Mouse (Mus musculus) limb, embryonic 14.5 days (tissue): Measurements from ENCODE around the gene Trim16. TPM values are rescaled to one million over a fixed set of nuclear protein-coding genes. Genes with fewer than 3 reads are reported as not detected.

Experiments
- ATAC-seq: fragments of 200-750 bp; cut with Nextera tagmentation; 2 replicates; pipeline ENCODE4 v1.8.0; 2017; ENCODE audit warnings: low read depth, moderate number of reproducible peaks, moderate TSS enrichment; ENCODE audit not compliant: low FRiP score
- DNase-seq: peaks from one replicate; pipeline ENCODE4 v3.0.0-alpha.2; 2015; ENCODE audit warnings: low spot score
- H3K27ac ChIP-seq: fragments of 300-500 bp; sonication (generic); replicated peaks from 2 replicates; pipeline ENCODE4 v1.5.1; 2014; ENCODE audit warnings: low read depth, mild to moderate bottlenecking, low read length, moderate library complexity, mixed read lengths
- H3K27me3 ChIP-seq: fragments of 300-500 bp; sonication (generic); 2 replicates; pipeline ENCODE4 v1.6.1; 2014; ENCODE audit warnings: low read length, mixed read lengths; ENCODE audit not compliant: control insufficient read depth, insufficient read depth
- H3K36me3 ChIP-seq: fragments of 300-500 bp; sonication (generic); 2 replicates; pipeline ENCODE4 v1.6.1; 2014; ENCODE audit warnings: mild to moderate bottlenecking, low read length, moderate library complexity, mixed read lengths; ENCODE audit not compliant: control insufficient read depth, insufficient read depth
- H3K4me1 ChIP-seq: fragments of 300-500 bp; sonication (generic); 2 replicates; pipeline ENCODE4 v1.6.1; 2014; ENCODE audit warnings: antibody characterized with exemption, low read length, mixed read lengths; ENCODE audit not compliant: control insufficient read depth, insufficient read depth
- H3K4me2 ChIP-seq: fragments of 300-500 bp; sonication (generic); replicated peaks from 2 replicates; pipeline ENCODE4 v1.6.1; 2014; ENCODE audit warnings: low read depth, mild to moderate bottlenecking, low read length, moderate library complexity; ENCODE audit not compliant: severe bottlenecking
- H3K4me3 ChIP-seq: fragments of 300-500 bp; sonication (generic); replicated peaks from 2 replicates; pipeline ENCODE4 v1.5.1; 2014; ENCODE audit warnings: low read length
- H3K9ac ChIP-seq: fragments of 300-500 bp; sonication (generic); 2 replicates; pipeline ENCODE4 v1.6.1; 2014; ENCODE audit warnings: mild to moderate bottlenecking, low read depth, low read length, moderate library complexity; ENCODE audit not compliant: severe bottlenecking
- H3K9me3 ChIP-seq: fragments of 300-500 bp; sonication (generic); 2 replicates; pipeline ENCODE4 v1.6.1; 2016; ENCODE audit warnings: low read length; ENCODE audit not compliant: control insufficient read depth
- POLR2A ChIP-seq: fragments of 200-500 bp; IDR thresholded peaks from 2 replicates; pipeline ENCODE4 v1.8.0; 2012; ENCODE audit warnings: inconsistent platforms, mild to moderate bottlenecking, moderate library complexity, borderline replicate concordance; ENCODE audit not compliant: insufficient read depth, insufficient read length; ENCODE audit errors: extremely low read depth
- WGBS: fragments of 180-500 bp; shearing (Covaris S2); extraction: QIAGEN DNeasy Blood & Tissue Kit; methylation state at CpG from one replicate; pipeline ENCODE4 v1.1.7; 2014; 5-methylcytosine and 5-hydroxymethylcytosine counted together
- polyA plus RNA-seq, 2 experiments: library from polyadenylated mRNA; depleted of rRNA in 1 of 2; stranded (reverse) in 1 of 2; unstranded in 1 of 2; fragments of >200 nt; fragmentation: Nextera tagmentation in 1 of 2; extraction: Ambion mirVana in 1 of 2; gene quantifications; 2 replicates each; pipeline versions ENCODE4 v1.2.1 to v1.2.3; 2012 to 2014

Trim16 gene
- polyA plus RNA-seq (2012; rRNA removed) = 14.3 and 16.2 TPM in 2 replicates
- 19.8 and 22.8 TPM in 2 replicates for polyA plus RNA-seq (2014; fragmentation: Nextera tagmentation; extraction: Ambion mirVana)

DNA sequence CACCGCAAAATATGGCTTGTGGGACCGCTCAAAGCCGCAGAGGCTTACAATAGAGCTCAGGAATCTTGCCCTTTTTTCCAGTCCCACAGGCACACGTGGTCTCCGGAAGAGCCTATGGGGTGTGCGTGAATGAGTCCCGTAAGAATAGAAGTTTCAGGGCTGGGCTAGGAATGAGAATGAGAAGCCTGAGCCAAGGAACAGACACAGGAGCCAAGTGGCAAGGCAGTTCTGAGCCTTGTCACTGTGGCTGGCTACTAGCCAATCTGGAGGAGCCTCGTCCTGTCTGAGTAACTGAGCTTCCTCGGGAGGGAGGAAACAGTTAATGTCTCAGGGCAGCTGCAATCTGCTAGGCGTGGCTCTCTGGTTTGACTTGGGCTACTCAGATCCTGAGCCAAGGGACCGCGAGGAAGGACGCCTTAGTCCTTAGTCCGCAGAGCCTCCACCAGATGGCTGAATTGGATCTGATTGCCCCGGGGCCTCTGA, at the start of gene Trim16:
Gene Trim16, plus strand, starts transcription at position 173 of the 483 bp plus-strand sequence.
- Histone ChIP-seq H3K27me3 (no peaks in the 10 kb centered on the region), H3K27ac (peak within 1 kb of the TSS; percentile 68), H3K9me3 (no peaks in the 10 kb centered on the region), H3K4me1 (peaks cover 32% of the 10 kb centered on the region), H3K9ac (peak within 1 kb of the TSS; percentile 53), H3K4me3 (peak within 1 kb of the TSS; percentile 45), H3K36me3 (no peaks in the 10 kb centered on the region), H3K4me2 (peak within 1 kb of the TSS; percentile 79)
- ATAC-seq (peak; percentile 89), DNase-seq (peak; percentile 83)
- 3% methylated on average over 15 of the region's 15 CpGs for WGBS
- peak; percentile 50; the same call in 1 of the 2 replicates for TF ChIP-seq POLR2A

DNA sequence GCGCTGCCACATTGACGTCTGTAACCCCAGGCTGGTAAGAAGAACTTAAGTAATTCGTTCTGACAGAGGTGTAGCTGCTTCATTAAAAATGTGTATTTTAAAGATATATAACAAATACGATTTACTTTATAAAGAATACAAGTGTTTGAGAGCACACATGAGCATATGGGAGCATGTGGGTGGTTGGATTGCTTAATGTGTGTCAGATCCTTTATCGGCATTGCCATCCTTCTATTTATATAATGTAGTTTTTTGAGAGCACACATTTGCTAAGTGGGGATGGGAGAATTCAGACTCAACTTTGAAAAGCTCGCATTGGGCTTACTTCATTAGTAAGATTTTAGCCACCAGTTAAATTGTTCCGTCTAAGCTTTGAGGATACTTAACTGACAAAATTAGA, 43.5 kb upstream of the Trim16 start:
- Histone ChIP-seq H3K36me3 (peaks cover 44% of the 10 kb centered on the region), H3K27ac (no peak overlapping the region), H3K4me2 (no peak overlapping the region), H3K9ac (no peak overlapping the region), H3K4me1 (no peaks in the 10 kb centered on the region), H3K27me3 (no peaks in the 10 kb centered on the region), H3K4me3 (no peak overlapping the region), H3K9me3 (peaks cover 57% of the 10 kb centered on the region)
- ATAC-seq (no peak), DNase-seq (no peak)
- TF ChIP-seq POLR2A = no peak
- 97% methylated on average over 7 of the region's 7 CpGs for WGBS

DNA sequence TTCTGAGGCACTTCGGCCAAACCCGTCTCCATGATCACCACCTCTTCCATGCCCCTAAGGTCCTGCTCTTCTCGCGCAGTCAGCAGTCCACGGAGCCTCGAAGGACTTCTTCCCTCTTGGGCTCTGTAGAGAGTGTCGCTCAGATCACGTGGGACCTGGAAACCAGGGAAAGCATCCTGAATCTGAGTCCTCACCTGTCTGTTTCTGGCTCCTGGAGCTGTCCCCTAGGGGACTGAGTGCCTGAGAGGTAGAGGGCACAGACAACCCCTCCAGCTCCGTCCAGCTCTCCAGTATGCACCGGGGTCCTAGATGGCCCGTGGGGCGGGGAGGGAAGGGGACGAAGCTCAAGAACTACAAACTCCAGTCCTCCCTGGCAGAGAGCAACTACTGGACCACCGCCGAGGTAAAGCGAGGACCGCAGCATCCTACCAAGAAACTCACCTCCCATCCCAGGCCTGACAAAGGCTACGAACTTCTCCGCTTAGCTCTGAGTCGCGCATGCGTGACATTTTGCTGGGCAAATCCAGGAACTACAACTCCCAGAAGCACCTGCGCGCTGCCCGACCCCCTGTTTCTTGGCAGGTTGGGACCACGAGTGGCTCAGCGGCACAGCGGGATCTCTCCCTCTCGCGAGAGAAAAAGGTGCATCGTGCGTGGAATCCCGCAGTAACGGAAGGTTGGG, 31.0 kb upstream of the Trim16 start, which contains the start of gene Zfp286:
Gene Zfp286, minus strand, starts transcription at position 528 of the 682 bp plus-strand sequence.
- Histone ChIP-seq H3K9ac (peak within 1 kb of the TSS; percentile 78), H3K27me3 (no peaks in the 10 kb centered on the region), H3K4me3 (peak within 1 kb of the TSS; percentile 55), H3K9me3 (peaks cover 9% of the 10 kb centered on the region; the same call in 1 of the 2 replicates), H3K4me1 (peaks cover 7% of the 10 kb centered on the region), H3K27ac (peak within 1 kb of the TSS; percentile 70), H3K36me3 (peaks cover 35% of the 10 kb centered on the region), H3K4me2 (peak within 1 kb of the TSS; percentile 74)
- peak; percentile 51; the same call in 1 of the 2 replicates for TF ChIP-seq POLR2A
- ATAC-seq = peak; percentile 99
- DNase-seq = peak; percentile 97
- WGBS = 6% methylated on average over 32 of the region's 34 CpGs

DNA sequence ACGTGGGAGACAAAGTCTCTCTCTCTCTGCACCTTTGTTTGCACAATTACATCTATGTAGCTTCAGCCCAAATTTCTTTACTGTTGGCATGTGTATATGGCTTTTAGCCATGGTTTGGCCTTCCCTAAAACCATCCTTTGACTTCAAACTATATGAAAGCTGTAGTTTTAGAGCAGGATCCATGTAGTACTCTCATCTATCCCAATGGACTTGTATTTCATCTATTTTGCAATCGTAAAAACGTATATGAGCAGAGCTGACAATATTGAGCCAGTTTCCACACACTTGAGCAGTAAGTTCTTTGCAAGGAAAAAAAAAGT, 30.5 kb upstream of the Trim16 start:
- no peaks in the 10 kb centered on the region for H3K27me3 ChIP-seq
- DNase-seq (no peak), ATAC-seq (peak; percentile 11; the same call in 1 of the 2 replicates)
- peak overlapping the region; percentile 70 for H3K27ac ChIP-seq
- peak overlapping the region; percentile 55 for H3K4me3 ChIP-seq
- peaks cover 30% of the 10 kb centered on the region for H3K36me3 ChIP-seq
- H3K9me3 ChIP-seq = peaks cover 5% of the 10 kb centered on the region; the same call in 1 of the 2 replicates
- peak overlapping the region; percentile 78; the same call in 1 of the 2 replicates for H3K9ac ChIP-seq
- 54% methylated on average over 3 of the region's 3 CpGs for WGBS
- H3K4me2 ChIP-seq = peak overlapping the region; percentile 74
- no peak for TF ChIP-seq POLR2A
- peaks cover 7% of the 10 kb centered on the region for H3K4me1 ChIP-seq

DNA sequence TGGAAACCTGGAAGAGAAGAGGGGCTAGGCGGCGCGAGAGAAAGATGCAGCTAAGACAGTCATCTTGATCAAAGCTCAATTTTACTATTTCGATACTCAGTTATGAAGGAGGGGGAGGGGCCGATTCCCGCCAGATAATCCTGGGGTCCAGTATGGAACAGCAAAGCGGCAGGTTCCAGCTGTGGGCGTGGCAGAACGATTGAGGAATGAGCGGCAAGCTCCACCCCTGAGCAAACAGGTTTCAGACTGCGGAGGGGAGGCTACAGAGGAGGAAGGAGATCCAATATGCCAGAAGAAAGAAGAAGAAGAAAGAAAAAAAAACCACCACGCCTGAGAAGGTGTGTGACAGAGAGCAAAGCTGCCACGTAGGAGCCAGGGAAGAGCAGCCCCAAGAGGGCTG, 15.9 kb upstream of the Trim16 start:
- Histone ChIP-seq H3K9ac (no peak overlapping the region), H3K4me3 (no peak overlapping the region), H3K9me3 (no peaks in the 10 kb centered on the region; the same call in 1 of the 2 replicates), H3K36me3 (no peaks in the 10 kb centered on the region), H3K4me1 (no peaks in the 10 kb centered on the region), H3K27ac (no peak overlapping the region), H3K4me2 (no peak overlapping the region), H3K27me3 (no peaks in the 10 kb centered on the region)
- DNase-seq (no peak), ATAC-seq (no peak)
- 47% methylated on average over 13 of the region's 13 CpGs for WGBS
- no peak for TF ChIP-seq POLR2A
